Mouse (Mus musculus) left cerebral cortex, adult 2 months (tissue): ENCODE data around the gene Smyd1. TPM values are rescaled to one million over a fixed set of nuclear protein-coding genes. Genes with fewer than 3 reads are reported as not detected.
"Not testable (repeated sequence)": the region's sequence is repeated elsewhere in the genome, so short reads cannot be mapped to it uniquely, and the experiment has no call there.

Experiments used
- DNase-seq, 2 experiments: peaks; one replicate each; pipeline ENCODE4 v3.0.0; 2021 to 2022; ENCODE audit warnings: low spot score in 2 of 2, mixed read lengths in 1 of 2; ENCODE audit errors: extremely low spot score in 1 of 2
- H3K27ac ChIP-seq: fragments of 200-600 bp; 2 replicates; pipeline ENCODE4 v1.8.1; 2022
- H3K4me3 ChIP-seq: fragments of 200-600 bp; 2 replicates; pipeline ENCODE4 v1.8.1; 2022
- CTCF ChIP-seq: fragments of 200-600 bp; IDR thresholded peaks from 2 replicates; pipeline ENCODE4 v1.8.1; 2022; ENCODE audit warnings: antibody characterized with exemption, mild to moderate bottlenecking, moderate library complexity
- intact Hi-C: fragments of 180-260 bp; cut with DNase I; formaldehyde crosslinking; loops from one replicate; pipeline ENCODE4 v1.15.1; 2025
- total RNA-seq, 2 experiments: library from RNA; stranded (reverse); gene quantifications; 2 replicates each; pipeline ENCODE4 v1.2.3; 2021

Smyd1 gene
- total RNA-seq, 2 experiments from 2014 or later, result 0.61 to 0.72 TPM

- intact Hi-C loops, result loop anchor here (2.0 to 10.0 kb wide), 7 partner anchors 127 to 554 kb away; partner anchors contain the start of genes Chmp3, Kdm3a, Mrpl35 and Rmnd5a
- DNase-seq, result peak in 1 of 2 experiments; percentile 13
- Histone ChIP-seq H3K4me3 (peak overlapping the region; percentile 90), H3K27ac (peak overlapping the region; percentile 85)
- no peak for TF ChIP-seq CTCF
Measured at GRCm38 (mm10) chr6:71270301-71271056, 51.6 kb downstream of the Smyd1 start.

- intact Hi-C loops, result loop anchor here (2.0 to 10.0 kb wide), 8 partner anchors 97 to 555 kb away; partner anchors contain the start of genes Chmp3, Kdm3a, Mrpl35 and Rmnd5a
- H3K27ac ChIP-seq, DNase-seq, H3K4me3 ChIP-seq: not testable (repeated sequence)
Measured at GRCm38 (mm10) chr6:71269686-71270050, 52.4 kb downstream of the Smyd1 start.

DNA sequence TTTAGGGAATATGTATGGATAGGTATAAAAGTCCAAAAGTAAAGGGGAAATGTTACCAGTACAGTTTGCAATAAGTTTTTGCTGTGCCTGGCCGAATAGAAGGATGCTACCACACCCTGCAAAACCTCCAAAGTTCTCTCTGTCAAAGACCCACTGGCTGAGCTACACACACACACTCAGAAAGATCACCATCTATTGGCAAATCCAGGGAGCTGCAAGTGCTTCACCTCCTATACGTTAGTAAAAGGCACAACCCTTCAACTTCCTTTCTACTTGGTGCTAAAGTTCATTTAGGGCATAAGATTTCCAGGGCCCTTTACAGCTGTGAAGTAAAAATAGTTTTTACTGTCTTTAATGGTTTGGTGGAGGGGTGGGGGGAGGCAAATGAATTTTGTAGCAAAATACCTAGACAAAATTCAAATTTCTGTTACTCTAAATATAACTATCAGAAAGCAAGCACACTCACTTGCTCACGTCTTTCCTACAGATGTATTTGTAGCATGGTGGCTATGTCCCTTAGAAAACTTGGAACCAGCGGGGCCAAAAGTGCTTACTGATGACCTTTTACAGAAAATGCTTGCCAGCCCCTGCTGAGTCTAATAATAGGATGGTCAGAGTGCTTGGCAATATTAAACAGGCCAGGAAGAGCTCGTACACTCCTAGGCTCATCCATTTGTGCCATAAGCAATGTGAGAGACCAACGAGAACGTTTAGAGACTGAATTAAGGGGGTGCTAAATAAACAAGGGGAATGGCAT, 52.9 kb downstream of the Smyd1 start:
- Histone ChIP-seq H3K27ac (no peak overlapping the region), H3K4me3 (no peak overlapping the region)
- DNase-seq, result no peak
- peak; percentile 34 for TF ChIP-seq CTCF
- intact Hi-C loops, result loop anchor here (5.0 kb wide), 1 partner anchor 97 kb away; no protein-coding TSS in a partner anchor

- not testable (repeated sequence) for DNase-seq, H3K27ac ChIP-seq, H3K4me3 ChIP-seq
- intact Hi-C loops, result loop anchor here (5.0 kb wide), 1 partner anchor 95 kb away; no protein-coding TSS in a partner anchor
Measured at GRCm38 (mm10) chr6:71267603-71268002, 54.4 kb downstream of the Smyd1 start.

DNA sequence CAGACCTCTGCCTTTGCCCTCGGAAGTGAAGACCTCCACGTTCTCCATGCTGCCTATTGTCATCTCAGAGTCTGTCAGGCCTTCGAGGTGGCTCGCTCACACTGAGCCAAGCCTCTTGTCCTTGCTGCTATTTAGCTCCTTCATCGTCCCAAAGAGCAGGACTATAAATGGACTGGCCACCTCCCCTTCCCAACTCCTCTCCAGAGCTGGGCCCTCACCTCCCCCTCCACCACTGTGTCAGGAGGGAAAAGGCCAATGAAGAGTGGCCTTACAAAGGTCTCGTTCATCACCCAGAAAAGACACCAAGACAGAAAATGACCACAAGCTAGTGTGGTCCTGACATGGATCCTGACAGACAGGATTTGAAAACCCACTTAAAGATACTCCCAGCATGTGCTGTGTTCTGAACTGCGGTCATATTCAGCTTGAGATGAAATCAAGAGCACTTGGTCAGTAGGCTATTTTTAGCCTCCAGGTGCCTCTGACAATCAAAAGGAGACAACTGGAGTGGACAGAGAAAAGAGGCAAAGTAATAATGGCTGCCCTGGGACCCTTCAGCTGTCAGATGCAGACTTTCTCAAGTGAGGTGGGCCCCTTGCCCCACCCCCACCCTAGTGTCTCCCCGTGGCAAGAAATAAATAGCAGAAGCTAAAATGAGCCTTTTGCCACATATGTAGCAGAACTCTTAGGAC, 59.7 kb downstream of the Smyd1 start:
- no peak for TF ChIP-seq CTCF
- no peak for DNase-seq
- H3K27ac ChIP-seq, result no peak overlapping the region
- intact Hi-C loops, result no loop called here
- no peak overlapping the region for H3K4me3 ChIP-seq

GRCm38 (mm10) chr6:71261060-71261459, 61.0 kb downstream of the Smyd1 start:
- no peak overlapping the region for H3K27ac ChIP-seq
- no peak for TF ChIP-seq CTCF
- H3K4me3 ChIP-seq, result no peak overlapping the region
- no peak for DNase-seq
- intact Hi-C loops, result no loop called here

GRCm38 (mm10) chr6:71260051-71260640, 61.9 kb downstream of the Smyd1 start:
- no peak for DNase-seq
- Histone ChIP-seq H3K4me3 (no peak overlapping the region), H3K27ac (no peak overlapping the region)
- no peak for TF ChIP-seq CTCF
- intact Hi-C loops, result no loop called here

- no peak for TF ChIP-seq CTCF
- no peak for DNase-seq
- H3K4me3 ChIP-seq, result no peak overlapping the region
- intact Hi-C loops, result no loop called here
- no peak overlapping the region for H3K27ac ChIP-seq
Measured at GRCm38 (mm10) chr6:71259166-71259565, 62.9 kb downstream of the Smyd1 start.

DNA sequence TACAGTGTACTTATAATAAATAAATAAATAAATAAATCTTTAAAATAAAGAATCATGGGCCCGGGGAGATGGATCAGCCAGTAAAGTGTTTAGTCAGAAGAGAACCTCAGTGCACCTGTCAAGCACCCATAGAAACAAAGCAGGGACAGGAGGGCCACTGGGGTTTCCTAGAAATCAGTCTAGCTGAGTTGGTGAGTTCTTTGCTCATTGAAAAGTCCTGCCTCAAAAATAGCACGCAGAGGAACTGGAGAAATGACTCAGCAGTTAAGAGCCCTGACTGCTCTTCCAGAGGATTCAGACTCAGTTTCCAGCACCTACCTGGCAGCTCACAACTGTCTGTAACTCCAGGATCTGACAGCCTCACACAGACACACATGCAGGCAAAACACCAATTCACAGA, 63.5 kb downstream of the Smyd1 start:
- H3K27ac ChIP-seq, result no peak overlapping the region
- TF ChIP-seq CTCF, result no peak
- no peak overlapping the region for H3K4me3 ChIP-seq
- intact Hi-C loops, result no loop called here
- no peak for DNase-seq

DNA sequence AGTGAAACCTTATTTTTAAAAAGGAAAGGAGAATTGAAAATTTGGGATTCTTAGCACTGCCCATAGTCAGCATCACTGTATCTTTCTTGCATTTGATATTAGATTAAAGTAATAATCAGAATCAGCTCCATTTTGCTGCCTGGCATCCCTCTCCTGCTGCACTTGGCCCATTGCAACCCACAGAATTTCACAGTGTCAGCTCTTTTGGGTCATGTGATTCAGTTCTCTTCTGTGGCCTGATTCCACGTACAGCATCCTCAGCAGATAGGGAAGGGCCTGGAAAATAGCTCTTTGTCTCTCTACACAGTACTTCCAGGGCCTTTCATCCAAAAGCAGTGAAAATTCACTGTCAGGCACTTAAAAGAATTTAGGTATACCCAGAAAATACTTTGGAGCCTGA, 64.7 kb downstream of the Smyd1 start:
- intact Hi-C loops, result no loop called here
- Histone ChIP-seq H3K4me3 (no peak overlapping the region), H3K27ac (no peak overlapping the region)
- TF ChIP-seq CTCF, result no peak
- DNase-seq, result no peak

- DNase-seq, result no peak
- no peak overlapping the region for H3K27ac ChIP-seq
- intact Hi-C loops, result no loop called here
- TF ChIP-seq CTCF, result no peak
- H3K4me3 ChIP-seq, result no peak overlapping the region
Measured at GRCm38 (mm10) chr6:71256166-71256565, 65.9 kb downstream of the Smyd1 start.
